Mouse (Mus musculus): ENCODE measurements at regions not wholly inside any gene's neighbourhood (a gene's known extent, or its start where the extent isn't known, plus 50 kb on each side); places are given as distances from the start of the nearest gene placed in this dataset.

DNA sequence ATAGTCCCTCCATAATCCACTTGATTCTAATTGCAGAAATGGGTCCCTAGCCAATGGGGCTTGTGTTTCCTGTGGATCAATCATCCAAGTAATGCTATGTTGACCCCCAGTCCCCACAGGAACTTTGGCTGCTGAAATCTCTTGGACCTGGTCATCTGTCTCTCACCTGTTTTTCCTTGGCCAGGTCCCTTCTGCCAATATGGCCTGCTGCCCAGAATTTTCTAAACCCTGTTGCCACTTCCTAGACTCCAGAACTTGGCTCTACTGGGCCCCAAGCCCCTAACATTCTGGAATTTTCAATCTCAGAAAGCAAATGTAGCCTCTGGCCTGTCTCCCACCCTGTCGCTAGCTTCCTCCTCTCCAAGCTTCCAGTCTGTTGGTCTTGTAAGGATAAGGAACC lies 139.6 kb downstream of the Inhbb start:
- no peaks in the 10 kb centered on the region for H3K9me3 ChIP-seq (replicated peaks)
- no peak overlapping the region for H3K4me3 ChIP-seq (replicated peaks)
- H3K36me3 ChIP-seq, result no peaks in the 10 kb centered on the region
- no peak overlapping the region for H3K9ac ChIP-seq (replicated peaks)
- H3K27ac ChIP-seq (replicated peaks), result no peak overlapping the region
- H3K27me3 ChIP-seq (replicated peaks), result no peaks in the 10 kb centered on the region
- no peaks in the 10 kb centered on the region for H3K4me1 ChIP-seq
- no peak overlapping the region for H3K4me2 ChIP-seq
- WGBS, result 84% methylated on average over 1 of the region's 1 CpGs
- ATAC-seq (ENCODE audit: low FRiP score), result no peak

DNA sequence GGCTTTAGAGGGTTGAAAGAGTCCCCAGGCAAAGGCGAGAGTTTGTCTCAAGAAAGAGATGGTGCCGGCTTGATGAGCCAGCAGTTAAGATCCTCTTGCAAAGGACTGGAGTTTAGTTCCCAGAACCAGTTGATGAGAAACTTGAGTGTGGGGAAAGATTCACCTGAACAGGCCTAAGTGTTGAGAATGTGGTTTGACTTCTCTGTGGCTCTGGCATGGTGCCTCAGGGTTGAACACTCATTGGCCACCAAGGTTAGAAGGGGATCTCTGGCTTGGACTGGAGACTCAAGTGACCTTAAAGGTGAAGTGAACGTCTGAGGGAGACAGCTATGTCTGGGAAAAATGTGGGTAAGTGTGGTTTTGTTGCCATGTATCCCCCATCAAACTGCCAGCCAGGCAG lies 142.8 kb downstream of the Inhbb start:
- H3K9me3 ChIP-seq (replicated peaks), result no peaks in the 10 kb centered on the region
- H3K4me1 ChIP-seq, result no peaks in the 10 kb centered on the region
- H3K36me3 ChIP-seq, result no peaks in the 10 kb centered on the region
- 83% methylated on average over 3 of the region's 3 CpGs for WGBS
- no peak overlapping the region for H3K4me2 ChIP-seq
- no peak overlapping the region for H3K9ac ChIP-seq (replicated peaks)
- no peaks in the 10 kb centered on the region for H3K27me3 ChIP-seq (replicated peaks)
- no peak for ATAC-seq (ENCODE audit: low FRiP score)
- H3K27ac ChIP-seq (replicated peaks), result no peak overlapping the region
- H3K4me3 ChIP-seq (replicated peaks), result no peak overlapping the region

DNA sequence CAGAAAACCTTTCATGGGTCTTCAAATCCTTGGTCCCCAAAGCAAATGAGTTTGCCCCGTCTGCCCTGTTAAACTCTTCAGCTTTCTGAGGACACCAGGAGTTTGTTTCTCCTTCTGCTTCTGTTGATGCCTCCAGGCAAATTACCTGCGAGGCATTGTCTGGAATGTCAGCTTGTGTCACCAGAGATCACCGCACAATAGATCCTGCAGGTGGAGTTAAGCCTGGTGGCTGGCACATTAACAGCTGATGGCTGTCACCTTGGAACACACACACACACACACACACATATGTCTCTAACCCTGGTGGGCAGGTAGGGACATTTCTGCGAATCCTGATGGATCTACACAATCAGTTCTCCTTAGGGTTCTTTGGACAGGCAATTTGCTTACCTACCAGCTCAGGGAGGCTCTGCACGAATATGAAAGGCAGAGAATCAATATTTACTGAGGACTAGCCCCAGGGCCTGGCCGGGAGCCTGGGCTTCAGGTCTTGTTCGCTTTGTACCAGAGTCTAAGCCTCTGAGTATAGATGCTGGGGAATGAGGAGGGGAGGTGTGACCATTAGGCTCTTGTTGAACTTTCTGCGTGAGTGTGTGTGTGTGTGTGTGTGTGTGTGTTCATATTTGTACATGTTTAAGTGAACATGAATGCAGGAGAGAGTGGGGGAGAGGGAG lies 143.4 kb downstream of the Inhbb start:
- no peak overlapping the region for H3K4me2 ChIP-seq
- no peaks in the 10 kb centered on the region for H3K27me3 ChIP-seq (replicated peaks)
- no peak overlapping the region for H3K27ac ChIP-seq (replicated peaks)
- H3K4me1 ChIP-seq, result no peaks in the 10 kb centered on the region
- no peaks in the 10 kb centered on the region for H3K36me3 ChIP-seq
- no peak overlapping the region for H3K4me3 ChIP-seq (replicated peaks)
- WGBS, result 90% methylated on average over 8 of the region's 8 CpGs
- no peaks in the 10 kb centered on the region for H3K9me3 ChIP-seq (replicated peaks)
- H3K9ac ChIP-seq (replicated peaks), result no peak overlapping the region
- ATAC-seq (ENCODE audit: low FRiP score), result no peak

DNA sequence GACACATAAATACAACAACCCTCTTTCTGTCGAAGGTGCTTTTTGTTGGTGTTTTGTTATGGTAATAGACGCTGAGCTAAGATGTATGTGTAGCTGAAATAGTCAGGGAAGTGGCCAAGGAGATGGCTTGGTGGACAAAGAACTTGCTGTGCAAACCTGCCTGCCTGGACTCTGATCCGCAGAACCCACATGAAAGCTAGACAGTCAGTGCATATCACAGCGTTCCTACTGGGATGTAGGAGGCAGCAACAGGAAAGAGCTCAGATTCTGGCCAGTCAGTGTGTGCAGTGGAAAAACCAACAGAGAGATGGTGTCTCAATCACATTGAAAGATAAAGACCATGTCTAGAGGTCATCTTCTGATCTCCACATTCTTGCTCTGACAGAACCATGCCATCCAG lies 144.1 kb downstream of the Inhbb start:
- no peaks in the 10 kb centered on the region for H3K4me1 ChIP-seq
- H3K9me3 ChIP-seq (replicated peaks), result no peaks in the 10 kb centered on the region
- no peak for ATAC-seq (ENCODE audit: low FRiP score)
- H3K4me2 ChIP-seq, result no peak overlapping the region
- H3K36me3 ChIP-seq, result no peaks in the 10 kb centered on the region
- H3K4me3 ChIP-seq (replicated peaks), result no peak overlapping the region
- H3K27me3 ChIP-seq (replicated peaks), result no peaks in the 10 kb centered on the region
- WGBS, result 65% methylated on average over 4 of the region's 4 CpGs
- no peak overlapping the region for H3K27ac ChIP-seq (replicated peaks)
- H3K9ac ChIP-seq (replicated peaks), result no peak overlapping the region

DNA sequence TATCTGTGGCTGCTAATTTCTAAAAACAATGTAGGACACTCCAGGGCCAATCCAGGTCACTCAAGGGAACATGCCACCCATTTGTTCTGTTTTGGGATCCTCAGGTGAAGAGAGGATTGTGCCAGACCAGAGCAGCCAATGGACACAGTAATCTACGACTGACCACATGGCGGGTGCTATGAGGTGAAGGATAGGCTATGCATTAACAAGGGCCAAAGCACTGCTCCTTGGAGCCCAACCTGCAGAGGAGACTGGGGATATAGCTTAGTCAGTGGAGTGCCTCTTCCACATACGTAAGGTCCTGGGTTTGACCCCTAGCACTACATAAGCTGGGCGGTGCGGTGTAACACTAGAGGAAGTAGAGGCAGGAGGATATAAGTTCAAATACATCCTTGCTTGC lies 156.0 kb downstream of the Inhbb start:
- Histone ChIP-seq H3K27ac (replicated peaks) (no peak overlapping the region), H3K27me3 (replicated peaks) (no peaks in the 10 kb centered on the region), H3K9ac (replicated peaks) (no peak overlapping the region), H3K4me2 (no peak overlapping the region), H3K36me3 (no peaks in the 10 kb centered on the region), H3K4me3 (replicated peaks) (no peak overlapping the region), H3K9me3 (replicated peaks) (no peaks in the 10 kb centered on the region), H3K4me1 (peaks cover 2% of the 10 kb centered on the region; the same call in 1 of the 2 replicates)
- ATAC-seq (ENCODE audit: low FRiP score), result no peak
- 84% methylated on average over 5 of the region's 5 CpGs for WGBS

DNA sequence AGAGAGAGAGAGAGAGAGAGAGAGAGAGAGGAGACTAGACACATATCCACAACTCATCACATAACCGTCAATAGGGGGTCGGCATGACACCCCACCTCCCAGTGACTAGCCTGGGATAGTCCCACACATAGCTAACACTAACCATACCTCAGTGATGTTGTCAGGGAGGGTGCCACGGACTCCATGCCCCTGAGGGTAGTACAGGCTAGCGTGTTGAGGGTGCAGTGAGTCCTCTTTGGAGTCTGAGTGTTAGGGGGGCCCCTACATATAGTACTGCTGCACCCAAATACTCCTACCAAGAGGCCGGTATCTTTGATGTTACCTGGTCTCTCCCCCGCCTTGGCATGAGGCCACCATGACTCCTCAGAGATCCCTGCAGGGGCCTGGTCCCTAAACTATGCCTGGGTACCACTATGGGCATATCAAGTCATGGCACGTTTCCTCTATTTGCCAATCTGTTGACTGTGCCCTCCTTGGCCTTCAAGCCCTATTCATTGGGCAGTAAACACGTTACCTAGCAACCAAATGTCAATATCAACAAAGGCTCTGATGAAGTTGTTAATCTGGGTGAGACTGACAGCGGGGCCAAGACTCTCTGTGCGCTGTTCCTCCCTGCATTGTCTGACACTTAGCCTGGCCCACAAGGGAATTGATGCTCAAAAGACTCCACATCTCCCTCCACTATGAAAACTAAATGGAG lies 156.7 kb downstream of the Inhbb start:
- WGBS, result 54% methylated on average over 10 of the region's 10 CpGs
- no peaks in the 10 kb centered on the region for H3K36me3 ChIP-seq
- no peaks in the 10 kb centered on the region for H3K27me3 ChIP-seq (replicated peaks)
- no peak overlapping the region for H3K9ac ChIP-seq (replicated peaks)
- no peak for ATAC-seq (ENCODE audit: low FRiP score)
- no peak overlapping the region for H3K4me2 ChIP-seq
- H3K4me1 ChIP-seq, result peaks cover 2% of the 10 kb centered on the region; the same call in 1 of the 2 replicates
- H3K4me3 ChIP-seq (replicated peaks), result no peak overlapping the region
- H3K9me3 ChIP-seq (replicated peaks), result no peaks in the 10 kb centered on the region
- H3K27ac ChIP-seq (replicated peaks), result no peak overlapping the region

DNA sequence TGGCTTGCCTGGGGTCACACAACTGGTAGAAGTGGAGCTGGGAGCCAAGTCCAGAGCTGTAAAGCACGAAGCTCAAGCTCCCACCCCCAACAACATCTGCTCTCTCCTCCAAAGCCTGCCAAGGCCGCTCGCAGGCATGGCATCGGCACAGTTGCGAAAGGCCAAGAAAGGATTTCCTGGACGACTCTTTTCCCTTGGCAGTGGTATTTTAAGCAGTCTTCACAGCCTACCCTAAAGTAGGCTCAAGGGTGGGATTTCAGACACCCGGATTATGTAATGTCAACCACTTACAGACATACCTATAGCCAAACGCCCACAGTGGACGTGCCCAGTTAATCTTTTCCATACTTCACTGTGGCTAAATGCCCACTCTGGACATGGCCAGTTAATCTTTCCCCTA lies 162.6 kb downstream of the Inhbb start:
- Histone ChIP-seq H3K9ac (replicated peaks) (no peak overlapping the region), H3K4me2 (no peak overlapping the region), H3K36me3 (no peaks in the 10 kb centered on the region), H3K4me1 (0 out of 2 replicates have a peak, but pooled peaks cover 4% of the 10 kb centered on the region), H3K27ac (replicated peaks) (no peak overlapping the region), H3K4me3 (replicated peaks) (no peak overlapping the region), H3K9me3 (replicated peaks) (no peaks in the 10 kb centered on the region), H3K27me3 (replicated peaks) (no peaks in the 10 kb centered on the region)
- WGBS, result 81% methylated on average over 9 of the region's 9 CpGs
- ATAC-seq (ENCODE audit: low FRiP score), result no peak

DNA sequence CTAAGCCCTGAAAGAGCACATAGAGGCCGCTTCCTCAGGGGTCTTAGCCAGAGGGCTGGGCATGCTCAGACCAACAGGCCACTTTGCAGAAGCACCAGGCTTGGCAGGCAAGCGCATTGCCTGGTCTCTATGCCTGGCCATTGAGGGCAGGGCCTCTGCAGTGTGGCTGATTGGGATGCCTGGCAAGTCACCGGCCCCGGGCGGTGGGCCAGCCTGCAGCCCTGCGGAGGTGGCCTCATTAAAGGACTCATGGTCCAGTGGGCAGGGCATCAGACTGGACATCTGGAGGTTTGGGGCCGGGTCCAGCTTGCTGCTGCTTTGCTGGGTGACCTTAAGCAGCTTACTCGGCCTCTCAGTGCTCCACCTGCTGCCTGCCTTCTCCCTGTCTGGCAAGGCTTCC lies 165.3 kb downstream of the Inhbb start:
- ATAC-seq (ENCODE audit: low FRiP score), result peak; percentile 71
- Histone ChIP-seq H3K4me2 (no peak overlapping the region), H3K9ac (replicated peaks) (no peak overlapping the region), H3K27me3 (replicated peaks) (no peaks in the 10 kb centered on the region), H3K9me3 (replicated peaks) (no peaks in the 10 kb centered on the region), H3K27ac (replicated peaks) (peak overlapping the region; percentile 60; the same call in 1 of the 2 replicates), H3K4me1 (0 out of 2 replicates have a peak, but pooled peaks cover 4% of the 10 kb centered on the region), H3K36me3 (no peaks in the 10 kb centered on the region), H3K4me3 (replicated peaks) (no peak overlapping the region)
- 69% methylated on average over 8 of the region's 8 CpGs for WGBS

DNA sequence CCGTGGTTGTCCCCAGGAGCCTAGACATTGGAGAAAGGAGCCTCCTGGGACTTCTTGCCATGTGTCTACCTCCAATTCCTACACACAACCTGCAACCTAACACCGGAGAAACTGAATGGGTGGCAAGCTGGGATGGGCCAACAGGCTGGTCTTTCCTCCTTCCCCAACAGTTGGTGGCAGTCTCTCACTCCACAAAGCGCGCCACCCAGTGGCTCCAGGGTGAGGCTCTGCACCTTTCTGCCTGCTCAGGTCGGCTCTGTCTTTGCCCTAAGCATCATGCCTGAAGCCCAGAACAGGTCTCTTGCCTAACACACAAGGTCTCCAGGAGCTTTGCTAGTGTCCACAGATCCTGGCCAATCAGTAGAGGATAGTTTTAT lies 166.0 kb downstream of the Inhbb start:
- ATAC-seq (ENCODE audit: low FRiP score), result 0 out of 2 replicates have a peak, but pooled peaks have one; percentile 29
- H3K4me3 ChIP-seq (replicated peaks), result no peak overlapping the region

DNA sequence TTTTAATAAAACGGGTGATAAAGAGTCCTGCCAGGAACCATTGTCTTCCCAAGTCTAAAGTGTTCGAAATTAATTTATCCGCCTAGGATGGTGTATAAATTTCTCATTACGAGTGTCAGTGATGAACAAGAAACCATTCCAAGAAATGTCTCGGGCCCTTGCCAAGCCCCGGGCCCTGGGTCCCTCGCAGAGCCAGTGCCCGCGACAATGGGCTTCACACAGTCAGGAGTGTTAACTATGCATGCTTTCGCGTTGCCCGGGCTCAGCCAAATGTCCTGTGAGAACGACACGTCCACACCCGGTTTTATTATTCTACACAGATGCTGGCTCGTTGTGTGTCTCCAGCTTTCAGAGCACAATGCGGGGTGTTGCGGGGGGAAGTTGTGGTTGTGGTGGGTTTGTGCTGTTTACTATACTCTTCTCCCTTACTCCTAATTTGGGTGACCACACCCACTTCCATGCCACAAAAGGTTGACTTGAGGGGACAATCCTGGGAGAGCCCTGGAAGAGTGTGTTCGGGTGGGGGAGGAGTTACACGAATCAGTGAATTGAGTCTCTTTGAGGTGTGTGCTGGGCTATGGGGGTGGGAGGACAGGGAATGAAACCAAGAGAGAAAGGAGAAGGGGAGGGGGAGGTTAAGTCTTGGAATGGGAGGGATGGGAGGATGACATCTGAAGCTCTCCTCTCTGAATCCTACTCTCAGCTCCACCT lies 166.5 kb downstream of the Inhbb start:
- peak overlapping the region; percentile 69 for H3K27ac ChIP-seq (replicated peaks)
- H3K4me1 ChIP-seq, result 0 out of 2 replicates have a peak, but pooled peaks cover 4% of the 10 kb centered on the region
- WGBS, result 25% methylated on average over 20 of the region's 20 CpGs
- H3K36me3 ChIP-seq, result no peaks in the 10 kb centered on the region
- H3K9ac ChIP-seq (replicated peaks), result no peak overlapping the region
- no peak overlapping the region for H3K4me3 ChIP-seq (replicated peaks)
- peak; percentile 81 for ATAC-seq (ENCODE audit: low FRiP score)
- H3K9me3 ChIP-seq (replicated peaks), result no peaks in the 10 kb centered on the region
- H3K4me2 ChIP-seq, result peak overlapping the region; percentile 22; the same call in 1 of the 2 replicates
- H3K27me3 ChIP-seq (replicated peaks), result no peaks in the 10 kb centered on the region

More for the DNA sequence above, 166.0 kb downstream of the Inhbb start:
- WGBS, result 43% methylated on average over 5 of the region's 5 CpGs
- Histone ChIP-seq H3K36me3 (no peaks in the 10 kb centered on the region), H3K27ac (replicated peaks) (peak overlapping the region; percentile 60), H3K27me3 (replicated peaks) (no peaks in the 10 kb centered on the region), H3K4me2 (no peak overlapping the region), H3K9me3 (replicated peaks) (no peaks in the 10 kb centered on the region), H3K9ac (replicated peaks) (no peak overlapping the region), H3K4me1 (0 out of 2 replicates have a peak, but pooled peaks cover 4% of the 10 kb centered on the region)

DNA sequence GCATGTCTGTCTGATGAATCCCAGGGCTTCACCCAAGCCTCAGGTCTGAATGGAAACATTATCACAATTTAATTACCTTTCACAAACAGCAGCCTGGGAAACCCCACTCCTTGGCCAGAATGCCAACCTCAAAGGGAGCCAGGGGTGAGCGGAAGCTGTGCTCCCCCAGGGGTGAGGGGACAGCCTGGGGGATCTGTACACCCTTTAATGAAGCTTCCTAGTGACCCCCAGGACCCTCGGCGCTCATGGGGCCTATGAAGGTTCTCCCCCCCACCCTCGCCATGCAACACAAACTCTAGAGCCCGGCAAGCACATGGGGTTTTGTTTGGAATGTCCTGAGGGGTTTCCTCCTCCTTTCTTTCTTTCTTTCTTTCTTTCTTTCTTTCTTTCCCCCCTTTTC lies 167.1 kb downstream of the Inhbb start:
- no peaks in the 10 kb centered on the region for H3K36me3 ChIP-seq
- no peak overlapping the region for H3K4me2 ChIP-seq
- 0 out of 2 replicates have a peak, but pooled peaks cover 4% of the 10 kb centered on the region for H3K4me1 ChIP-seq
- H3K4me3 ChIP-seq (replicated peaks), result no peak overlapping the region
- peak; percentile 43; the same call in 1 of the 2 replicates for ATAC-seq (ENCODE audit: low FRiP score)
- no peaks in the 10 kb centered on the region for H3K9me3 ChIP-seq (replicated peaks)
- no peak overlapping the region for H3K9ac ChIP-seq (replicated peaks)
- peak overlapping the region; percentile 69 for H3K27ac ChIP-seq (replicated peaks)
- WGBS, result 41% methylated on average over 5 of the region's 5 CpGs
- no peaks in the 10 kb centered on the region for H3K27me3 ChIP-seq (replicated peaks)
